Mouse (Mus musculus) CH12.LX (cell line): ENCODE results near the gene Eif5b. TPM values are rescaled to one million over a fixed set of nuclear protein-coding genes. Genes with fewer than 3 reads are reported as not detected.

ENCODE experiments used
- DNase-seq: peaks from one replicate; pipeline ENCODE4 v3.0.0-alpha.2; 2013; ENCODE audit errors: extremely low read depth
- H3K27ac ChIP-seq: 2 replicates; pipeline ENCODE4 v1.5.1; 2012; ENCODE audit warnings: low read depth, mild to moderate bottlenecking, control low read depth, moderate library complexity; ENCODE audit not compliant: insufficient read depth
- H3K27me3 ChIP-seq: replicated peaks from 2 replicates; pipeline ENCODE3; 2012; ENCODE audit warnings: inconsistent platforms
- H3K36me3 ChIP-seq, 2 experiments: replicated peaks in 1 of 2; 2 replicates each; pipeline versions ENCODE3 to v1.6.1; 2012; ENCODE audit warnings: inconsistent platforms in 1 of 2, low read length in 1 of 2, mild to moderate bottlenecking in 1 of 2, mixed read lengths in 1 of 2, moderate library complexity in 1 of 2; ENCODE audit not compliant: control insufficient read depth in 1 of 2, insufficient read depth in 1 of 2
- H3K4me1 ChIP-seq, 2 experiments: 2 replicates each; pipeline ENCODE4 v1.6.1; 2012; ENCODE audit warnings: inconsistent platforms in 1 of 2, moderate library complexity in 1 of 2; ENCODE audit not compliant: insufficient read depth in 2 of 2, control insufficient read depth in 1 of 2
- H3K4me2 ChIP-seq: 2 replicates; pipeline ENCODE4 v1.6.1; 2012; ENCODE audit warnings: low read depth, mild to moderate bottlenecking, control low read depth; ENCODE audit not compliant: poor library complexity, insufficient read depth, severe bottlenecking
- H3K4me3 ChIP-seq, 3 experiments: fragments of 150-350 bp in 1 of 3; sonication (generic) in 1 of 3; replicated peaks in 1 of 3; 2 replicates each; pipeline versions ENCODE3 to v1.5.1; 2011 to 2012; ENCODE audit warnings: low read depth in 2 of 3, low read length in 2 of 3, mild to moderate bottlenecking in 2 of 3, moderate library complexity in 2 of 3, control low read depth in 1 of 3, improper control_type of control experiment in 1 of 3, inconsistent platforms in 1 of 3, mixed read lengths in 1 of 3; ENCODE audit not compliant: poor library complexity in 1 of 3
- H3K79me2 ChIP-seq: replicated peaks from 2 replicates; pipeline ENCODE4 v1.6.1; 2012; ENCODE audit warnings: mild to moderate bottlenecking, moderate library complexity; ENCODE audit not compliant: control insufficient read depth, poor library complexity, insufficient read depth, severe bottlenecking; ENCODE audit errors: extremely low read depth
- H3K9ac ChIP-seq: 2 replicates; pipeline ENCODE4 v1.6.1; 2012; ENCODE audit warnings: low read depth, mild to moderate bottlenecking, control low read depth, moderate library complexity; ENCODE audit not compliant: insufficient read depth
- H3K9me3 ChIP-seq: replicated peaks from 2 replicates; pipeline ENCODE3; 2012; ENCODE audit warnings: low read length, inconsistent platforms, mixed read lengths
- CHD1 ChIP-seq: IDR thresholded peaks from 2 replicates; pipeline ENCODE4 v1.6.1; 2012; ENCODE audit warnings: low read depth, low read length, improper control_type of control experiment, inconsistent platforms
- EP300 ChIP-seq: IDR thresholded peaks from 2 replicates; pipeline ENCODE4 v1.6.1; 2011; ENCODE audit warnings: low read length, improper control_type of control experiment
- ETS1 ChIP-seq: conservative IDR thresholded peaks from 2 replicates; pipeline ENCODE4 v1.6.1; 2012; ENCODE audit warnings: low read depth, mild to moderate bottlenecking, inconsistent platforms, low read length, improper control_type of control experiment, moderate library complexity
- GABPA ChIP-seq: IDR thresholded peaks from 2 replicates; pipeline ENCODE4 v1.6.1; 2012; ENCODE audit warnings: low read depth, low read length, improper control_type of control experiment, inconsistent platforms; ENCODE audit not compliant: insufficient replicate concordance
- JUN ChIP-seq: IDR thresholded peaks from 2 replicates; pipeline ENCODE4 v1.6.1; 2011; ENCODE audit warnings: low read depth, mild to moderate bottlenecking, low read length, improper control_type of control experiment, moderate library complexity; ENCODE audit not compliant: insufficient read depth
- JUND ChIP-seq: conservative IDR thresholded peaks from 2 replicates; pipeline ENCODE4 v1.6.1; 2011; ENCODE audit warnings: low read depth, low read length, improper control_type of control experiment
- MAFK ChIP-seq: IDR thresholded peaks from 2 replicates; pipeline ENCODE4 v1.6.1; 2011; ENCODE audit warnings: low read length, improper control_type of control experiment; ENCODE audit not compliant: insufficient replicate concordance
- MAZ ChIP-seq: IDR thresholded peaks from 2 replicates; pipeline ENCODE4 v1.6.1; 2012; ENCODE audit warnings: low read depth, mild to moderate bottlenecking, inconsistent platforms, low read length, improper control_type of control experiment, moderate library complexity
- MEF2A ChIP-seq: IDR thresholded peaks from 2 replicates; pipeline ENCODE4 v1.6.1; 2014; ENCODE audit warnings: low read depth, mild to moderate bottlenecking, inconsistent platforms, low read length, improper control_type of control experiment, borderline replicate concordance
- NELFE ChIP-seq: IDR thresholded peaks from 2 replicates; pipeline ENCODE4 v1.6.1; 2011; ENCODE audit warnings: low read depth, low read length, improper control_type of control experiment
- NRF1 ChIP-seq: IDR thresholded peaks from 2 replicates; pipeline ENCODE4 v1.6.1; 2014; ENCODE audit warnings: low read depth, mild to moderate bottlenecking, inconsistent platforms, low read length, improper control_type of control experiment, moderate library complexity
- PAX5 ChIP-seq: IDR thresholded peaks from 2 replicates; pipeline ENCODE4 v1.6.1; 2012; ENCODE audit warnings: low read length, inconsistent platforms, mixed read lengths
- POLR2A ChIP-seq: IDR thresholded peaks from 2 replicates; pipeline ENCODE4 v1.6.1; 2011; ENCODE audit warnings: low read depth, mild to moderate bottlenecking, improper control_type of control experiment, low read length
- POLR2AphosphoS2 ChIP-seq: IDR thresholded peaks from 2 replicates; pipeline ENCODE4 v1.6.1; 2011; ENCODE audit warnings: low read depth, low read length, improper control_type of control experiment
- RCOR1 ChIP-seq: conservative IDR thresholded peaks from 2 replicates; pipeline ENCODE4 v1.6.1; 2012; ENCODE audit warnings: low read depth, mild to moderate bottlenecking, inconsistent platforms, low read length, improper control_type of control experiment
- SIN3A ChIP-seq: IDR thresholded peaks from 2 replicates; pipeline ENCODE4 v1.6.1; 2012; ENCODE audit warnings: low read length, improper control_type of control experiment, inconsistent platforms
- SMC3 ChIP-seq: IDR thresholded peaks from 2 replicates; pipeline ENCODE4 v1.6.1; 2011; ENCODE audit warnings: low read depth, low read length, improper control_type of control experiment
- TBP ChIP-seq: conservative IDR thresholded peaks from 2 replicates; pipeline ENCODE4 v1.6.1; 2011; ENCODE audit warnings: low read depth, low read length, improper control_type of control experiment
- TCF12 ChIP-seq: IDR thresholded peaks from 2 replicates; pipeline ENCODE4 v1.6.1; 2014; ENCODE audit warnings: low read depth, mild to moderate bottlenecking, inconsistent platforms, low read length, improper control_type of control experiment
- UBTF ChIP-seq: IDR thresholded peaks from 2 replicates; pipeline ENCODE4 v1.6.1; 2012; ENCODE audit warnings: low read depth, mild to moderate bottlenecking, inconsistent platforms, low read length, improper control_type of control experiment, moderate library complexity
- USF1 ChIP-seq: IDR thresholded peaks from 2 replicates; pipeline ENCODE4 v1.6.1; 2014; ENCODE audit warnings: low read depth, mild to moderate bottlenecking, inconsistent platforms, low read length, improper control_type of control experiment
- USF2 ChIP-seq: conservative IDR thresholded peaks from 2 replicates; pipeline ENCODE4 v1.6.1; 2011; ENCODE audit warnings: low read depth, low read length, improper control_type of control experiment
- ZC3H11A ChIP-seq: IDR thresholded peaks from 2 replicates; pipeline ENCODE4 v1.6.1; 2012; ENCODE audit warnings: low read depth, mild to moderate bottlenecking, inconsistent platforms, low read length, improper control_type of control experiment
- dilution Hi-C: fragments of 300-500 bp; cut with MboI; formaldehyde crosslinking; loops from 2 replicates; pipeline ENCODE4 v1.14.3; 2020; ENCODE audit warnings: low sequenced_read_pairs; ENCODE audit not compliant: extremely low pct_unique_long_range_greater_than_20kb, extremely low pct_ligation_motif_present
- in situ Hi-C: fragments of 300-500 bp; cut with MboI; formaldehyde crosslinking; loops from 3 replicates; pipeline ENCODE4 v1.14.3; 2019; ENCODE audit warnings: low sequenced_read_pairs, low pct_ligation_motif_present, low pct_unique_long_range_greater_than_20kb, mixed read lengths
- polyA plus RNA-seq: library from polyadenylated mRNA; unstranded; fragments of >175 nt; gene quantifications from 2 replicates; pipeline ENCODE4 v1.2.1, GENCODE M21; 2012; ENCODE audit warnings: low read depth; ENCODE audit not compliant: insufficient read length
- total RNA-seq, 2 experiments: library from RNA; depleted of rRNA; stranded (reverse); fragments of 300-350 nt in 1 of 2; fragments of >200 nt in 1 of 2; gene quantifications; 2 replicates each; pipeline ENCODE4 v1.2.3; 2012 to 2014

The Eif5b gene
- total and polyA plus RNA-seq, 3 experiments = 22.2 to 101 (median 29.8) TPM

GRCm38 (mm10) chr1:38014551-38015203, 16.9 kb downstream of the Eif5b start:
- TF ChIP-seq PAX5 (no peak), ZC3H11A (no peak), POLR2AphosphoS2 (no peak), NELFE (no peak), SMC3 (no peak), UBTF (no peak), NRF1 (no peak), USF2 (no peak), MEF2A (no peak), GABPA (no peak), TCF12 (no peak), CHD1 (no peak), TBP (no peak), ETS1 (no peak), EP300 (no peak), RCOR1 (no peak), SIN3A (no peak)
- in situ Hi-C loops = no loop called here
- Histone ChIP-seq H3K4me2 (no peak overlapping the region), H3K27ac (no peak overlapping the region), H3K4me3 (no peak overlapping the region), H3K4me1 (peaks cover 12 to 45% of the 10 kb centered on the region in 2 experiments), H3K36me3 (peaks cover 11 to 30% of the 10 kb centered on the region in 2 experiments), H3K27me3 (no peaks in the 10 kb centered on the region), H3K79me2 (peaks cover 49% of the 10 kb centered on the region), H3K9ac (no peak overlapping the region), H3K9me3 (no peaks in the 10 kb centered on the region)
- DNase-seq = no peak
- dilution Hi-C loops = no loop called here

- H3K27me3 ChIP-seq = no peaks in the 10 kb centered on the region
- H3K9ac ChIP-seq = no peak overlapping the region
- no peak overlapping the region for H3K4me3 ChIP-seq
- no peak for TF ChIP-seq RCOR1
- no peak for TF ChIP-seq JUN
- TF ChIP-seq MAZ = no peak
- TF ChIP-seq USF1 = no peak
- TF ChIP-seq JUND = no peak
- TF ChIP-seq SIN3A = no peak
- TF ChIP-seq EP300 = no peak
- TF ChIP-seq MAFK = no peak
- no peak for TF ChIP-seq NELFE
- TF ChIP-seq POLR2A = no peak
- no peak for TF ChIP-seq TBP
- no peak overlapping the region for H3K4me2 ChIP-seq
- dilution Hi-C loops (no loop called here), in situ Hi-C loops (no loop called here)
- no peak overlapping the region for H3K27ac ChIP-seq
- no peak for DNase-seq
- peaks cover 2% of the 10 kb centered on the region for H3K79me2 ChIP-seq
- no peaks in the 10 kb centered on the region for H3K9me3 ChIP-seq
- peaks cover 0 to 11% of the 10 kb centered on the region in 2 experiments; a peak in 1 of 4 replicates for H3K4me1 ChIP-seq
- H3K36me3 ChIP-seq = peaks cover 33 to 79% of the 10 kb centered on the region in 2 experiments
Measured at GRCm38 (mm10) chr1:38027301-38027700, 29.5 kb downstream of the Eif5b start.
